Mouse (Mus musculus): ENCODE measurements around the gene Zfp74.

DNA sequence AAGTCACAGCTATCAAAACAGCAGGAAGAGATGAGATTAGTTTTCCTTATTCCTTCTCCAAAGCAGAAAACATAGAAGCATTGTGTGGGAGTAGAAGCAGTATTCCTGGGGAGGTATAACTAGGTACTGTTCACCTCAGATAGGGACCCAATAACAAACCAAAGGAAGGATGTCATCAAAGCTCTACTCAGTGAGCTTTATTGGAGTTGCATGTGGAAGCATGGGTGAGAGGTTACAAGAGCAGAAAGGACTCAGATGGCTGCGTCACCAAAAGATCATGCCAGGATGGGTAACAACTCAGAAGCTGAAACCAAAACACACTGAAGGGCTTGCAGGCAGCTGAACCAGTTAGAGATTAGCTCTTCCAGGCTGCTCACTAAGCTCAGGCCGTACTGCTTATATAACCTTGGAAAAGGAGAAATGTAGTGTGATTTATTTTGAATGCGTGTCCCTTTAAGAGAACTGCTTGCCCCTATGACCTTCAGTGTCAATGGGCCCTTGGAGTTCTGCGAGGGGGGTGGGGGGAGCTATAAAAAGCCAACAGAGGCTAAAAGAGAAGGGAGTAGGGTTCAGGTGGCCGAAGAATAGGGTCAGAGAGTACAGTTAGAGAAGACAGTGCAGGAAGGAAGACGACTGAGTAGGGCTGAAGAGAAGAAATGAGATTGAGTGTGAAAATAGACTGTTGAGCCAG, 36.4 kb downstream of the Zfp74 start:
- no peak for TF ChIP-seq POLR2A (IDR thresholded peaks at IDR 0.05; ENCODE audit: insufficient read length, low read depth)
- TF ChIP-seq MYOG (IDR thresholded peaks at IDR 0.05; ENCODE audit: control insufficient read depth in 1 of 3, insufficient read depth in 1 of 3, insufficient read length in 2 of 3, low read depth in 2 of 3) = no peak
- TF ChIP-seq CEBPB (IDR thresholded peaks at IDR 0.05; ENCODE audit: insufficient read depth, poor library complexity, severe bottlenecking) = no peak
- no peak for TF ChIP-seq USF1 (IDR thresholded peaks at IDR 0.05; ENCODE audit: low read depth)
- TF ChIP-seq TCF12 (IDR thresholded peaks at IDR 0.05; ENCODE audit: insufficient read depth, poor library complexity, severe bottlenecking) = no peak
- no peak for TF ChIP-seq E2F4 (IDR thresholded peaks at IDR 0.05; ENCODE audit: insufficient read depth)
- TF ChIP-seq MYOD1 (IDR thresholded peaks at IDR 0.05; ENCODE audit: control insufficient read depth in 1 of 3, insufficient read length in 2 of 3, low read depth in 2 of 3) = no peak
- TF ChIP-seq REST (IDR thresholded peaks at IDR 0.05; ENCODE audit: insufficient read depth, insufficient read length) = no peak
- no peak for TF ChIP-seq MAX (IDR thresholded peaks at IDR 0.05; ENCODE audit: low read depth)
